Mouse (Mus musculus) heart, embryonic 15.5 days (tissue): Measurements from ENCODE around the gene Napepld. TPM values are rescaled to one million over a fixed set of nuclear protein-coding genes. Genes with fewer than 3 reads are reported as not detected.
"Not testable (repeated sequence)": the region's sequence is repeated elsewhere in the genome, so short reads cannot be mapped to it uniquely, and the experiment has no call there.

Experiments used
- ATAC-seq: fragments of 200-750 bp; cut with Nextera tagmentation; replicated peaks from 2 replicates; pipeline ENCODE4 v1.8.0; 2017; ENCODE audit warnings: low read depth, moderate TSS enrichment; ENCODE audit not compliant: insufficient number of reproducible peaks, insufficient read depth, low FRiP score
- H3K27ac ChIP-seq: fragments of 300-500 bp; sonication (generic); 2 replicates; pipeline ENCODE4 v1.5.1; 2015; ENCODE audit warnings: mild to moderate bottlenecking, inconsistent platforms
- H3K27me3 ChIP-seq: fragments of 300-500 bp; sonication (generic); 2 replicates; pipeline ENCODE4 v1.6.1; 2015; ENCODE audit warnings: inconsistent platforms
- H3K36me3 ChIP-seq: fragments of 300-500 bp; sonication (generic); 2 replicates; pipeline ENCODE4 v1.6.1; 2015; ENCODE audit warnings: mild to moderate bottlenecking, inconsistent platforms
- H3K4me1 ChIP-seq: fragments of 300-500 bp; sonication (generic); replicated peaks from 2 replicates; pipeline ENCODE4 v1.6.1; 2015; ENCODE audit warnings: inconsistent platforms
- H3K4me2 ChIP-seq: fragments of 300-500 bp; sonication (generic); 2 replicates; pipeline ENCODE4 v1.6.1; 2015; ENCODE audit warnings: inconsistent platforms, mild to moderate bottlenecking, moderate library complexity
- H3K4me3 ChIP-seq: fragments of 300-500 bp; sonication (generic); 2 replicates; pipeline ENCODE4 v1.5.1; 2015; ENCODE audit warnings: mild to moderate bottlenecking, inconsistent platforms
- H3K9ac ChIP-seq: fragments of 300-500 bp; sonication (generic); 2 replicates; pipeline ENCODE4 v1.6.1; 2015; ENCODE audit warnings: mild to moderate bottlenecking, inconsistent platforms
- H3K9me3 ChIP-seq: fragments of 300-500 bp; sonication (generic); replicated peaks from 2 replicates; pipeline ENCODE4 v1.6.1; 2016; ENCODE audit warnings: inconsistent platforms
- WGBS: fragments of 180-500 bp; shearing (Covaris S2); methylation state at CpG from one replicate; pipeline ENCODE4 v1.1.7; 2015; ENCODE audit warnings: mixed read lengths; 5-methylcytosine and 5-hydroxymethylcytosine counted together
- polyA plus RNA-seq: library from polyadenylated mRNA; unstranded; fragments of >200 nt; fragmentation: Nextera tagmentation; extraction: Ambion mirVana; gene quantifications from 2 replicates; pipeline ENCODE4 v1.2.1, GENCODE M21; 2015

Gene Napepld
- polyA plus RNA-seq, 1 experiment from 2014 or later: 5.6 TPM

DNA sequence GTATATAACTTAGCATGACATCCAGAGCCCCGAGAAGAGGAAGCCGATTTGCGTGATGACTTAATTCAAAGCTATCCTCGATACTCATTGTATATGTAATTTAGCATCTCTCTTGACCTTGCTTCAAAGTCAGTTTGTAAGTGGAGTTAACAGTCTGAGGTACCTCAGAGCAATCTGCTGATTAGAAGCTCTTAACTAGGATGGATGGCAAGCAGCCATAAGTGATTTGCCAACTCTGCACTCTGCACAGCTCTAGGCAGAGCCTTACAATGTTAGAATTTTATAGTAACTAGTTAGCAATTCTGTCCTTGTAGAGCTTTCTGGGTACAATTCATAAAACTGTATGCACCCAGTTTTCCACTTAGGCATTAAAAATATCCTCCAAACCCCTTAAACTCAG, 5.3 kb upstream of the Napepld start:
- no peaks in the 10 kb centered on the region for H3K27me3 ChIP-seq
- no peak overlapping the region for H3K4me3 ChIP-seq
- H3K9me3 ChIP-seq: no peaks in the 10 kb centered on the region
- peaks cover 10% of the 10 kb centered on the region for H3K4me1 ChIP-seq
- H3K27ac ChIP-seq: peak overlapping the region; percentile 17
- H3K4me2 ChIP-seq: no peak overlapping the region
- no peaks in the 10 kb centered on the region for H3K36me3 ChIP-seq
- H3K9ac ChIP-seq: no peak overlapping the region
- WGBS: 67% methylated on average over 4 of the region's 4 CpGs
- ATAC-seq: no peak

DNA sequence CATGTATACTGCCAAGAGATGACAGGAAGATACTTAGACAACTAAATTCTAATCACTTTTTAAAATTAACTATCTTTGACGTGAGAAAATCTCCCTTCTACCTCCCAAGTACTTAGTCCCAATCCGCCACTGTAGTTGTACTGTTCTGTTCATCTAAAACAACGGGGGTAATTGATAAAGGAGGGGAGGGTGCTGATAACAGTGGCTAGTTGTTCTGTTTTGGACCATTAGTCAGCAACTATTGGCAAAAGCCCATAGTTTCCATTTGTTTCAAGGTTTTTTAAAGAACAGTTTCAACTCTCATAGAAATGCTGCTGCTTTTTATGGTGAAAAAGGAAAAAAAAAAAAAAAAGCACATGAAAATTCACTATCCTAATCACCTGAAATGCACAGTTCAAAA, 2.5 kb upstream of the Napepld start:
- Histone ChIP-seq H3K27me3 (no peaks in the 10 kb centered on the region), H3K27ac (no peak overlapping the region), H3K4me3 (no peak overlapping the region), H3K4me1 (peaks cover 12% of the 10 kb centered on the region), H3K36me3 (no peaks in the 10 kb centered on the region), H3K9ac (no peak overlapping the region), H3K9me3 (no peaks in the 10 kb centered on the region), H3K4me2 (no peak overlapping the region)
- no peak for ATAC-seq
- 55% methylated on average over 3 of the region's 3 CpGs for WGBS

DNA sequence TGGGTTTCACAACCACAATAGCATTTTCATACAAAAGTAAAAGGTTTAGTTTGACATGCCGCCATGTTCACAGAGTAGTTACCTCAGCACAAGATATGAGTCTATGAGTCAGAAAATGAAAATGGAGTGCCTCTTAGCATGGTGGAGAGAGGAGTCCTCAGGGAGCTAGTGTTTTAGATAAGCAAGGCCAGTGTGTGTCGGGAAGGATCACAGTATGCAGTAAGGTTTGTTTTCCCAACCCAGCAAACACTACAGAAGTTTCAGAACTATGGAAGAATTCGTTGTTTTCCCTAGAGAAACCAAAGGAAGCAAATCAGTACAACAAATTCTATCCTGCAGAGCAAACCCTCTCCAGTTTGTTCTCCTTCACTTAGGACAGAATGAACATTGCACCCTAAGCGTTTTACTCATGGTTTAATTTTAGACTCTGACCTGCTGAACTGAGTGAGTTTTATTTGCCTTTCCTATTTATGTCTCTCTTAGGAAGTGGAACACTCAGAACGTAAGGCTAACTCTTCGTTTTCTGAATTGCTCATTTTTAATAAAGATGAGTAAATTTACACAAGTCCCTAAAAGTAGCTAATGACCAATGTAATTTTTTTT, 1.8 kb upstream of the Napepld start:
- no peaks in the 10 kb centered on the region for H3K27me3 ChIP-seq
- no peaks in the 10 kb centered on the region for H3K36me3 ChIP-seq
- peaks cover 12% of the 10 kb centered on the region for H3K4me1 ChIP-seq
- WGBS: 29% methylated on average over 6 of the region's 6 CpGs
- H3K27ac ChIP-seq: peak overlapping the region; percentile 87
- no peak overlapping the region; the same call in 1 of the 2 replicates for H3K4me2 ChIP-seq
- no peak for ATAC-seq
- H3K9ac ChIP-seq: no peak overlapping the region
- no peak overlapping the region for H3K4me3 ChIP-seq
- H3K9me3 ChIP-seq: no peaks in the 10 kb centered on the region

DNA sequence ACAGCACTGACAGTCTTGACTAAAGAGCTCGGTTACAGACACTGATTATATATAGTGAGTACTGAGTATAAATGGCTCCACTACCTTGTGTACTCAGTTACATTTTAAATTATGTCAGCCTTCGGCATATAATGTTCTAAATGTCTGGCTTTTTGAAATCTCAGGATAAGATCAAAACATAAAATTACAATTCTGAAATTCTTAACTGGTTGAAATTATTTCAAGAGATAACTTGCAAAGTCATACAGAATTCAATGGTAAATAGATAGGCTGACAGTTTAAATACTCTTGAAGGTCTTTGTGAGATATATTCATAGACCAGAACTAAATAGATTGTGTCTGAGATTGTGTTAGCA, 791 bp upstream of the Napepld start:
- H3K27me3 ChIP-seq: no peaks in the 10 kb centered on the region
- H3K36me3 ChIP-seq: no peaks in the 10 kb centered on the region
- 59% methylated on average over 2 of the region's 2 CpGs for WGBS
- H3K4me3 ChIP-seq: peak overlapping the region; percentile 77
- peak overlapping the region; percentile 83 for H3K4me2 ChIP-seq
- H3K9ac ChIP-seq: peak overlapping the region; percentile 90
- H3K9me3 ChIP-seq: no peaks in the 10 kb centered on the region
- peak overlapping the region; percentile 99 for H3K27ac ChIP-seq
- no peak for ATAC-seq
- peaks cover 12% of the 10 kb centered on the region for H3K4me1 ChIP-seq

DNA sequence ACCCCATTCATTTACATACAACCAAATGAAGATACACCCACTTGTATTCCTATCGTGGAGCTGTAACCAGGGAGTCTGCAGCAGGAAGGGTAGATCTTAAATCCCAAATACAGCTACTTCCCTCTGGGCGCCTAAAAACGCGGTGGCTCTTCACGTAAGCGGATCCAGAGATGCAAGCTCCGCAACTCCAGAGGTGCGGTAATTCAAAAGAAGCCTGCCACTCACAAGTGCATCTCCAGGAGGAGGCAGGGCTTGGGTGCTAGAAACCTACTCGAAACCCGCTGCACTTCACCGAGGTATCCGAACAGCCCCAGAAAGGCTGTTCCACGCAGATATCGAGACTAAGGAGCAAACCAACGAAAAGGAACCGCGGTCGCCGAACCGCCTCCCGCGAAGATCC, 262 bp downstream of the Napepld start:
- ATAC-seq: no peak
- Histone ChIP-seq H3K9ac (peak overlapping the region; percentile 63), H3K27ac (peak overlapping the region; percentile 73), H3K4me2 (peak overlapping the region; percentile 83), H3K27me3 (no peaks in the 10 kb centered on the region), H3K4me1 (peaks cover 12% of the 10 kb centered on the region), H3K36me3 (no peaks in the 10 kb centered on the region), H3K4me3 (peak overlapping the region; percentile 77), H3K9me3 (no peaks in the 10 kb centered on the region)
- 0% methylated on average over 22 of the region's 22 CpGs for WGBS

DNA sequence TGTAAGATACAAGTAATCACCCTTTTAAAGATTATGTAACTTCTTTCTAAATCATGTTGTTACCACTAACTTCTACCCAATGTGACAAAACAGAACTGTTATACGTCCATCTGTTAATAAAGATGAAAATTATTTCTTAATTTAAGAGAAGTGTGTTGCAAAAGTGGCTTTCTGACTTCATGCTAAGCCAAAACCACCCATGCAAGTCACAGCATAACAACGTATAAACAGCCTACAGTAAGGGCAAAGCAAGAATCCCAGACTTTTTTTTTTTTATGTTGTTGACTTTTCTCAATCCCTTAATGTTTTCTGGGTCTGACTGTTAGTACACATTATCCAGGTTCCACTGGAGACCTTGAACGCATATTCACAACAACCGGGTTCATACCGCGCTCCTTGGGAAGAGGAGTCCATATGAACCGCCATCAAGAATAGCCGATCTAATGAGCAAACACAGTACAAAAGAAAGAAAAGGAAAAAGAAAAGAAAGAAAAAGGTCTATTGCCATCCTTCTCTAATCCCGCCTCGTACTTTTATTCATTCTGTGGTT, 849 bp downstream of the Napepld start:
- H3K9me3 ChIP-seq: no peaks in the 10 kb centered on the region
- H3K9ac ChIP-seq: peak overlapping the region; percentile 63
- no peaks in the 10 kb centered on the region for H3K27me3 ChIP-seq
- H3K4me2 ChIP-seq: peak overlapping the region; percentile 83
- H3K36me3 ChIP-seq: no peaks in the 10 kb centered on the region
- 22% methylated on average over 10 of the region's 10 CpGs for WGBS
- peaks cover 12% of the 10 kb centered on the region for H3K4me1 ChIP-seq
- H3K4me3 ChIP-seq: peak overlapping the region; percentile 77
- ATAC-seq: no peak
- no peak overlapping the region for H3K27ac ChIP-seq

DNA sequence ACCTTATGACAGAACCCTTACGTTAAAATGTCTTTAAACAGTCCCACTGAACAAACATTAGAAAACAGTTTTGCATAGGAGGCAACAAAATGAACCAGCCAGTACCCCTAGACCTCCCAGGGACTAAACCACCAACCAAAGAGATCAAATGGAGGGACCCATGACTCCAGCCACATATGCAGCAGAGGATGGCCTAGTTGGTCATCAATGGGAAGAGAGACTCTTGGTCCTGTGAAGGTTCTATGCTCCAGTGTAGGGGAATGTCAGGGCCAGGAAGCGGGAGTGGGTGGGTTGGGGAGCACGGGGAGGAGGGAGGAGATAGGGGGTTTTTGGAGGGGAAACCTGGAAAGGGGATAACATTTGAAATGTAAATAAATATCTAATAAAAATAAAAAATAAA, 1.6 kb downstream of the Napepld start:
- H3K4me3 ChIP-seq, H3K36me3 ChIP-seq, H3K4me2 ChIP-seq, H3K9ac ChIP-seq, ATAC-seq, H3K9me3 ChIP-seq, H3K27ac ChIP-seq, H3K27me3 ChIP-seq: not testable (repeated sequence)
- WGBS: 92% methylated on average over 3 of the region's 3 CpGs
- peaks cover 12% of the 10 kb centered on the region for H3K4me1 ChIP-seq

DNA sequence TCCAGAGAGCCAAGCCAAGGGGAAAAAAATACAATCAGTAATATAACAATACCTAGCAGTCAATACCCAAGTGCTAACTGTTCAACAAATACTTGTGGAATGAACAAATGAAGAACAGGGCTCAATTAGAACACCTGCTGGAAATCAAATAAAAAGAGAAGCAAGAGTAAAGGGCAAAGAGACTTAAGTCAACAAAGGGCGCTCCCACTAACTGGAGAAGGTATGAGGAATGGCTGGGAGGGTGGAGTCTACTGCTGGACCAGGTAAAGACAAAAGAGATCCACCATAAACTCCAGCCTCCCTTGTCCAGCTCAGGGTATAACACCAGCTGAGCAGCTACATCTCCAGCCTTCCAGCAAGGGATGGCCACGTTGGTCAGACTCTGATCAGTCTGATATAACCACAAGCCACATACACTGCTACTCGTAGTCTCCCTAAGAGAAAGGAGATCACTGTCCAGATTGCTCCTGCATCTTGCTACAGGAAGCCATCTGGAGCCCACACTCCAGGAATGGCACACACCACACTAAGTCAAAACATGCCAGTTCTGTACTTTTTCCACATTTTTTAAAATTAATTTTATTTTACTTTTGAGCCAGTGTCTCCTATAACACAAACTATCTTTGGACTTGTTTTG, 6.2 kb downstream of the Napepld start:
- H3K36me3 ChIP-seq: no peaks in the 10 kb centered on the region
- no peaks in the 10 kb centered on the region for H3K9me3 ChIP-seq
- H3K9ac ChIP-seq: no peak overlapping the region
- ATAC-seq: no peak
- WGBS: 79% methylated on average over 3 of the region's 3 CpGs
- 0 out of 2 replicates have a peak, but pooled peaks cover 5% of the 10 kb centered on the region for H3K4me1 ChIP-seq
- H3K27me3 ChIP-seq: no peaks in the 10 kb centered on the region
- no peak overlapping the region for H3K4me3 ChIP-seq
- no peak overlapping the region for H3K27ac ChIP-seq
- H3K4me2 ChIP-seq: no peak overlapping the region

DNA sequence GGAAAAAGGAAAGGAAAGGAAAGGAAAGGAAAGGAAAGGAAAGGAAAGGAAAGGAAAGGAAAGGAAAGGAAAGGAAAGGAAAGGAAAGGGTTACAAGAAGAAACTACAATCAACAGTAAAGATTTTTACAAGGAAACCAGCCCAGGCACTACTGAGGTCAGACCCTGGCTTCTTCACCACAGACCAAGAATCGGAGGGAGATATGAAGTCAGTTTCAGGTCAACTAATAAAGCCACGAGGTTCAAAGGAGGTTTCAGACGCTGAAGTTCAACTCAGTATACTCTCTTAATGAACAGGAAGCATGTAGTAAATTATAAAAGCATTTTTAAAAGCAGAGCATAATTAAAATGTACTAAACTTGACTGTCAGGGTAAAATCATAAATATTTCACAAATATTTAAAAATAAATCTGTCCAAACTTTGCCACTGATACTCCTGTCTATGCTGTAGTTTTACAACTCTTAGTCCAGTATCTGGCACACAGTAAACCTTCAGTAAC, 7.8 kb downstream of the Napepld start:
- WGBS: 55% methylated on average over 3 of the region's 3 CpGs
- no peak for ATAC-seq
- Histone ChIP-seq H3K4me1 (0 out of 2 replicates have a peak, but pooled peaks cover 3% of the 10 kb centered on the region), H3K27me3 (no peaks in the 10 kb centered on the region), H3K36me3 (no peaks in the 10 kb centered on the region), H3K27ac (no peak overlapping the region), H3K9ac (no peak overlapping the region), H3K4me2 (no peak overlapping the region), H3K4me3 (no peak overlapping the region), H3K9me3 (no peaks in the 10 kb centered on the region)

DNA sequence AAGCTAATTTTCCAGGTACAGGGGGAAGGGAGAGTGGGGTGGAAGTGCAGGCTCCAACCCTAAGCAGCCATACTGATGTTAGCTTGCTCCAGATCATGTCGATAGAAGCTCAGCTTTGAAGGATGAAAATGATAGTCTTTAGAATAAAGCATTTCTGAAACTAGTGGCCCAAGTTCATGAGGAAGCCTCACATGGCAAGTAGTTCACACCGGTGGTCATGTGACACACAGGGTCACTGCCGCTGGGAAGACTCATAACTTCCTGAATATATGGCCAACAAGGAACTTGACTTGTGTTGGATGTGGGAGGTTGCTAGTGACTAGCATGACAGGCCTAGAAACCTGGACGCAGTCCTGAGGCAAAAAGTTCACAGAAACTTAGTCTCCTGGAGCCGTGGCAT, 9.0 kb downstream of the Napepld start:
- Histone ChIP-seq H3K36me3 (no peaks in the 10 kb centered on the region), H3K9me3 (no peaks in the 10 kb centered on the region), H3K4me2 (no peak overlapping the region), H3K27me3 (no peaks in the 10 kb centered on the region), H3K9ac (no peak overlapping the region), H3K27ac (no peak overlapping the region), H3K4me1 (0 out of 2 replicates have a peak, but pooled peaks cover 3% of the 10 kb centered on the region), H3K4me3 (no peak overlapping the region)
- ATAC-seq: no peak
- 91% methylated on average over 5 of the region's 5 CpGs for WGBS

DNA sequence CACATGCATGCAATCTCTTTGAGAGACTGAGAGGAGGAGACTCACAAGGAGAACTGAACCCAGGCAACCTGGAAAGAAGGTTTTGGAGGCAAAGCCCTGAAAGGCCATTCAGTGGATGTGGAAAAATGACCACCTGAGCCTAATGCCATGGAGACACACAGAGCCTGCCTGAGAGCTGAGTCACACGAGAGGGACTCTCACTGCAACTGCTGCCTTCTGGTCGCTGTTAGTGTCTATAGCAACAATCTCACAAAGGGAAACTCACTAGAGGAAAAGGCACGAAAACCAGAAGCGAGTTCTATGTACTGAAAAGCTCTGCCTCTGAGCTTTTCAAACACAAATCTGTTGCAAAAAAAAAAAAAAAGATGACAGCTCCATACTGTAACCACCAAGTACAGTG, 14.2 kb downstream of the Napepld start:
- WGBS: 42% methylated on average over 4 of the region's 4 CpGs
- Histone ChIP-seq H3K27ac (no peak overlapping the region), H3K9me3 (no peaks in the 10 kb centered on the region), H3K9ac (no peak overlapping the region), H3K4me2 (no peak overlapping the region), H3K36me3 (no peaks in the 10 kb centered on the region), H3K27me3 (no peaks in the 10 kb centered on the region), H3K4me1 (no peaks in the 10 kb centered on the region), H3K4me3 (no peak overlapping the region)
- no peak for ATAC-seq

DNA sequence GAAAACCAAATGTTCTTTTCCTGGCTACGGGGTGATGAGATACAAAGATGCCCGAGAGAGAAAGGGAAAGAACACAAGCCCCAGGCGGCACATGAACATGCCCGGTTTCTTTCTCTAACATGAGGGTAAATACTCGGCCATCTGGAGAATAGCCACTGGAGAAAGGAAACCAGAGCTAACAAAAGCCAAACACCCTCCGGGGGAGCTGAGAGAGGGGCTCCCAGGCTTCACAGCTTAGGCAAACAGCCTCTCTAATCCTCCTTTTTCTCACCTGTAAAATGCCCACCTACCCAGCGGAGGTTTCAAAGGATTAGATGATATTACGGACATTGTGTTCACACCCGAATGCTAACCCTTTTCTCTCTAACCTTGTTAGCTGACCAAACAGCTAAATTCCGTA, 16.2 kb downstream of the Napepld start:
- Histone ChIP-seq H3K4me3 (no peak overlapping the region), H3K36me3 (no peaks in the 10 kb centered on the region), H3K4me2 (no peak overlapping the region), H3K4me1 (peaks cover 12% of the 10 kb centered on the region), H3K27ac (no peak overlapping the region), H3K27me3 (no peaks in the 10 kb centered on the region), H3K9me3 (no peaks in the 10 kb centered on the region), H3K9ac (no peak overlapping the region)
- 76% methylated on average over 10 of the region's 10 CpGs for WGBS
- ATAC-seq: no peak
